Mouse (Mus musculus): ENCODE results near the gene Wasf3. TPM values are rescaled to one million over a fixed set of nuclear protein-coding genes. Genes with fewer than 3 reads are reported as not detected.
"Not testable (repeated sequence)": the region's sequence is repeated elsewhere in the genome, so short reads cannot be mapped to it uniquely, and the experiment has no call there.

Wasf3 gene
- polyA plus RNA-seq, 1 experiment from 2014 or later = 0.85 TPM

DNA sequence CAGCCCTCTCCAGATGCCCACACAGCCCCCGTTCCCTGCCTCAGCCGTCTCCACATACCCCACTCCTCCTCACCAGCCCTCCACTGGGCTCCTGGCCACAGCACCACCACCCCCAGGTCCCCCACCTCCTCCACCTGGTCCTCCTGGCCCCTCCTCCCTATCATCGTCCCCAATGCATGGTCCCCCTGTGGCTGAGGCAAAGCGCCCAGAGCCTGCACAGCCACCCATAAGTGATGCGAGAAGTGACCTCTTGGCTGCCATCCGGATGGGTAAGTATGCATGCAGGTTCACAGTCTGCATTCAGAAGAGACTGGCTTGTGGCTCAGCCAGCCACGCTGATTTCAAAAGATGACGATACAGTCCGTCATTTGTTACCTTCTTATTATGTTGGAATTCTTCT lies 83.5 kb downstream of the Wasf3 start:
- H3K4me2 ChIP-seq (replicated peaks; ENCODE audit: low read depth) = no peak overlapping the region
- no peak for ATAC-seq
- H3K4me3 ChIP-seq (ENCODE audit: low read depth, low read length) = no peak overlapping the region
- 91% methylated on average over 9 of the region's 9 CpGs for WGBS
- H3K36me3 ChIP-seq (ENCODE audit: control insufficient read depth, insufficient read depth) = no peaks in the 10 kb centered on the region
- H3K4me1 ChIP-seq (replicated peaks; ENCODE audit: control insufficient read depth, insufficient read depth, low read length) = no peaks in the 10 kb centered on the region
- H3K9me3 ChIP-seq (ENCODE audit: control insufficient read depth) = no peaks in the 10 kb centered on the region
- no peaks in the 10 kb centered on the region for H3K27me3 ChIP-seq (replicated peaks; ENCODE audit: control insufficient read depth, insufficient read depth, low read length)
- no peak for TF ChIP-seq CTCF (IDR thresholded peaks at IDR 0.05; ENCODE audit: low read depth)
- H3K9ac ChIP-seq (ENCODE audit: low read depth, low read length) = no peak overlapping the region
- no peak overlapping the region; the same call in 1 of the 2 replicates for H3K27ac ChIP-seq (ENCODE audit: low read depth, low read length)

DNA sequence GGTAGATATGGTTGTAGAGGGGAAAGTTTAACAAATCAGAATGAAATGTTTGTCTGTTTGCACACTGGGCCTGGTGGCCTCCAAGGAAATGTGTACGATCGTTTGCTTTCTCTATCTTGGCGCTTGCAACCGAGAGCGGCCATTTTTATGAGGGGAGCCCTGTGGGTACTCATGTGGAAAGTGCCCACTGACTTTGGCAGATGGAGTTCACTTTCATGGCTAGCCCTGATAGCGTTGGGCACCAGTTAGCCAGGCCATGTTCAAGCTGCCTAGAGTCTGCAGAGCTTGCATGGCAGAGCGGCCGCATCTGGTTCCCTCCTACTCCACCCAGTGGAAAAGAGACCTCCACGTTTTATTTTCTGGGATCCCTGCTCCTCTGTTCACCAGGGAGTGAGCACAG lies 86.0 kb downstream of the Wasf3 start:
- Histone ChIP-seq H3K4me3 (ENCODE audit: low read depth, low read length) (no peak overlapping the region), H3K9me3 (ENCODE audit: control insufficient read depth) (no peaks in the 10 kb centered on the region), H3K4me2 (replicated peaks; ENCODE audit: low read depth) (no peak overlapping the region), H3K27ac (ENCODE audit: low read depth, low read length) (no peak overlapping the region), H3K36me3 (ENCODE audit: control insufficient read depth, insufficient read depth) (no peaks in the 10 kb centered on the region), H3K4me1 (replicated peaks; ENCODE audit: control insufficient read depth, insufficient read depth, low read length) (no peaks in the 10 kb centered on the region), H3K27me3 (replicated peaks; ENCODE audit: control insufficient read depth, insufficient read depth, low read length) (no peaks in the 10 kb centered on the region), H3K9ac (ENCODE audit: low read depth, low read length) (no peak overlapping the region)
- TF ChIP-seq CTCF (IDR thresholded peaks at IDR 0.05; ENCODE audit: low read depth) = no peak
- no peak for ATAC-seq
- WGBS = 75% methylated on average over 9 of the region's 9 CpGs

GRCm38 (mm10) chr5:146471311-146471710 lies 86.5 kb downstream of the Wasf3 start:
- Histone ChIP-seq H3K4me2 (replicated peaks; ENCODE audit: low read depth) (no peak overlapping the region), H3K4me1 (replicated peaks; ENCODE audit: control insufficient read depth, insufficient read depth, low read length) (no peaks in the 10 kb centered on the region), H3K27me3 (replicated peaks; ENCODE audit: control insufficient read depth, insufficient read depth, low read length) (no peaks in the 10 kb centered on the region), H3K9me3 (ENCODE audit: control insufficient read depth) (no peaks in the 10 kb centered on the region), H3K36me3 (ENCODE audit: control insufficient read depth, insufficient read depth) (no peaks in the 10 kb centered on the region), H3K4me3 (ENCODE audit: low read depth, low read length) (no peak overlapping the region), H3K9ac (ENCODE audit: low read depth, low read length) (no peak overlapping the region), H3K27ac (ENCODE audit: low read depth, low read length) (no peak overlapping the region)
- ATAC-seq = no peak
- WGBS = 44% methylated on average over 5 of the region's 5 CpGs
- no peak for TF ChIP-seq CTCF (IDR thresholded peaks at IDR 0.05; ENCODE audit: low read depth)

DNA sequence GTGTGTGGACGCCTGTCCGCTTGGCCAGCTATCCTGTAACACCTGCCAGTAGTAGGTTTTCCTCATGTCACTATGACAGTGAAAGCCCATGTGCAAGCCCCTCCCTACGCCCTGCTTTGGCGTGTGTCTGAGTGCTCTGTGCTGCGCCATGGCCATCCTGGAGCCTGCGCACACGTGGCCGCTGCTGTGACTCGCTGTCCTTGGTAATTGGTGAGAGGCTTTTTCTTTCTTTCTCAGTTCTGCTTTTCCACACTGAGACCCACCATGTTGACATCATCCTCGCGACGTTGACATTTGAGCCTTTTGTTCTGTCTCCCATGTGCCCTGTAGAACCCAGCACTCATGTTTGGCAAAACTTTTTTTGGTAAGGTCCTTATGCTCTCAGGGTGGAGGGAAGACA lies 87.0 kb downstream of the Wasf3 start:
- WGBS = 87% methylated on average over 12 of the region's 12 CpGs
- Histone ChIP-seq H3K4me2 (replicated peaks; ENCODE audit: low read depth) (no peak overlapping the region), H3K27me3 (replicated peaks; ENCODE audit: control insufficient read depth, insufficient read depth, low read length) (no peaks in the 10 kb centered on the region), H3K4me1 (replicated peaks; ENCODE audit: control insufficient read depth, insufficient read depth, low read length) (no peaks in the 10 kb centered on the region), H3K4me3 (ENCODE audit: low read depth, low read length) (no peak overlapping the region), H3K36me3 (ENCODE audit: control insufficient read depth, insufficient read depth) (no peaks in the 10 kb centered on the region), H3K27ac (ENCODE audit: low read depth, low read length) (no peak overlapping the region), H3K9ac (ENCODE audit: low read depth, low read length) (no peak overlapping the region), H3K9me3 (ENCODE audit: control insufficient read depth) (no peaks in the 10 kb centered on the region)
- no peak for ATAC-seq
- no peak for TF ChIP-seq CTCF (IDR thresholded peaks at IDR 0.05; ENCODE audit: low read depth)

DNA sequence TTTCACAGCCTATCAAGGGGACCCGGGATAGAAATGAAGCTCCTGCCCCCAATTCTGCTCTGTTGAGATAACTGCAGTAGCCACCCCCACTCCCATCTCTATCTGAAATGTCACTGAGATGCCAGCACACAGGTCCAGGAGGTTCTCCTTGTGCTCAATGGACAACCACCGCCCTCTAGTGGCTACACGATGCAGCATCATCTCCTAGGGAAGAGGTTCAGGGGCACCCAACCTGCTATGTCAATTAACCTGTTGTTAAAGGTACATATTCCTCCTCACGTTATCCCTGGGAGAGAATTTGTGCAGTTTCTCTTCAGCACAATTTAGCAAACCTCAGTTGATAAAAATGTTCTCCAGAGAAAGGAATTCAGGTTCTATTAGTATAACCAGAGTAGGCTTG lies 94.8 kb downstream of the Wasf3 start:
- peak; percentile 70 for TF ChIP-seq CTCF (IDR thresholded peaks at IDR 0.05; ENCODE audit: low read depth)
- H3K36me3 ChIP-seq (ENCODE audit: control insufficient read depth, insufficient read depth); H3K9me3 ChIP-seq (ENCODE audit: control insufficient read depth); H3K4me1 ChIP-seq (replicated peaks; ENCODE audit: control insufficient read depth, insufficient read depth, low read length); H3K4me2 ChIP-seq (replicated peaks; ENCODE audit: low read depth); H3K4me3 ChIP-seq (ENCODE audit: low read depth, low read length); H3K9ac ChIP-seq (ENCODE audit: low read depth, low read length); H3K27ac ChIP-seq (ENCODE audit: low read depth, low read length); ATAC-seq; H3K27me3 ChIP-seq (replicated peaks; ENCODE audit: control insufficient read depth, insufficient read depth, low read length): not testable (repeated sequence)
- 6% methylated on average over 4 of the region's 4 CpGs for WGBS

GRCm38 (mm10) chr5:146481665-146482064 lies 96.9 kb downstream of the Wasf3 start, which contains the start of gene Gm6408:
TSS of gene Gm6408 (plus strand) at chr5:146481965.
- not testable (repeated sequence) for H3K4me2 ChIP-seq (replicated peaks; ENCODE audit: low read depth); H3K27me3 ChIP-seq (replicated peaks; ENCODE audit: control insufficient read depth, insufficient read depth, low read length); H3K9me3 ChIP-seq (ENCODE audit: control insufficient read depth); ATAC-seq; H3K36me3 ChIP-seq (ENCODE audit: control insufficient read depth, insufficient read depth); H3K27ac ChIP-seq (ENCODE audit: low read depth, low read length); H3K4me1 ChIP-seq (replicated peaks; ENCODE audit: control insufficient read depth, insufficient read depth, low read length); H3K9ac ChIP-seq (ENCODE audit: low read depth, low read length); H3K4me3 ChIP-seq (ENCODE audit: low read depth, low read length)
- WGBS = 72% methylated on average over 2 of the region's 3 CpGs

GRCm38 (mm10) chr5:146488959-146489358 lies 104.2 kb downstream of the Wasf3 start:
- not testable (repeated sequence) for H3K4me1 ChIP-seq (replicated peaks; ENCODE audit: control insufficient read depth, insufficient read depth, low read length); H3K4me3 ChIP-seq (ENCODE audit: low read depth, low read length); H3K27ac ChIP-seq (ENCODE audit: low read depth, low read length); H3K9me3 ChIP-seq (ENCODE audit: control insufficient read depth); H3K9ac ChIP-seq (ENCODE audit: low read depth, low read length); ATAC-seq; H3K36me3 ChIP-seq (ENCODE audit: control insufficient read depth, insufficient read depth); H3K4me2 ChIP-seq (replicated peaks; ENCODE audit: low read depth); H3K27me3 ChIP-seq (replicated peaks; ENCODE audit: control insufficient read depth, insufficient read depth, low read length)
- 8% methylated on average over 3 of the region's 4 CpGs for WGBS
- TF ChIP-seq CTCF (IDR thresholded peaks at IDR 0.05; ENCODE audit: low read depth) = peak; percentile 53

DNA sequence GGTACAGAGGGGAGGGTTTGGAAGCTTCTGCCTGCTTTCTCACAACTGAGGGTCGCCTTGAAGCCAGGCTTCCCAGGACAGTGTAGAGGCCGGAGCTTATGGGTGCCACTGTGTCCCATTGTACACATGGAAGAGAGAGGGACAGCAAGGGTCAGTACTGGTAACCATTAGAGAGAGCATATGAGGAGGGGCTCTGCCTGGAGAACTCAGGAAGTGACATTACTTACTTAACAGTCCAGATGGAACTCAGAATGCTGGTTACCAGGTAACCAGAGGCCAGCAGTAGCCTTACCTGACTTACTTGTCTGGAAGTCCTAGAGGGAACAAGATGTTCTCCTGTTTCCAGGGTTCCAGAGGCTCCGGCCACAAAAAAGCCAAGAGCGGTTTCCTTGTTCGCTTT lies 106.3 kb downstream of the Wasf3 start, which contains the start of gene Gm6370:
Gene Gm6370, plus strand, starts transcription at position 301 of the 400 bp plus-strand sequence.
- H3K9me3 ChIP-seq (ENCODE audit: control insufficient read depth); H3K27me3 ChIP-seq (replicated peaks; ENCODE audit: control insufficient read depth, insufficient read depth, low read length); H3K27ac ChIP-seq (ENCODE audit: low read depth, low read length); H3K4me3 ChIP-seq (ENCODE audit: low read depth, low read length); H3K36me3 ChIP-seq (ENCODE audit: control insufficient read depth, insufficient read depth); ATAC-seq; H3K9ac ChIP-seq (ENCODE audit: low read depth, low read length); H3K4me1 ChIP-seq (replicated peaks; ENCODE audit: control insufficient read depth, insufficient read depth, low read length); H3K4me2 ChIP-seq (replicated peaks; ENCODE audit: low read depth): not testable (repeated sequence)
- no CpG with 5 or more reads among the region's 5 CpGs for WGBS

DNA sequence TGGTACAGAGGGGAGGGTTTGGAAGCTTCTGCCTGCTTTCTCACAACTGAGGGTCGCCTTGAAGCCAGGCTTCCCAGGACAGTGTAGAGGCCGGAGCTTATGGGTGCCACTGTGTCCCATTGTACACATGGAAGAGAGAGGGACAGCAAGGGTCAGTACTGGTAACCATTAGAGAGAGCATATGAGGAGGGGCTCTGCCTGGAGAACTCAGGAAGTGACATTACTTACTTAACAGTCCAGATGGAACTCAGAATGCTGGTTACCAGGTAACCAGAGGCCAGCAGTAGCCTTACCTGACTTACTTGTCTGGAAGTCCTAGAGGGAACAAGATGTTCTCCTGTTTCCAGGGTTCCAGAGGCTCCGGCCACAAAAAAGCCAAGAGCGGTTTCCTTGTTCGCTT lies 117.3 kb downstream of the Wasf3 start, which contains the start of gene 4930449I24Rik:
Gene 4930449I24Rik, plus strand, starts transcription at position 301 of the 400 bp plus-strand sequence.
- H3K4me3 ChIP-seq (ENCODE audit: low read depth, low read length); H3K27me3 ChIP-seq (replicated peaks; ENCODE audit: control insufficient read depth, insufficient read depth, low read length); H3K9me3 ChIP-seq (ENCODE audit: control insufficient read depth); ATAC-seq; H3K27ac ChIP-seq (ENCODE audit: low read depth, low read length); H3K4me2 ChIP-seq (replicated peaks; ENCODE audit: low read depth); H3K9ac ChIP-seq (ENCODE audit: low read depth, low read length); H3K4me1 ChIP-seq (replicated peaks; ENCODE audit: control insufficient read depth, insufficient read depth, low read length); H3K36me3 ChIP-seq (ENCODE audit: control insufficient read depth, insufficient read depth): not testable (repeated sequence)
- WGBS = no CpG with 5 or more reads among the region's 5 CpGs

All from intestine, postnatal 0 days (tissue).